Mouse (Mus musculus) spleen, adult 2 months (tissue): ENCODE data around the gene Cldn11. TPM values are rescaled to one million over a fixed set of nuclear protein-coding genes. Genes with fewer than 3 reads are reported as not detected.

Experiments
- DNase-seq, 2 experiments: peaks; one replicate each; pipeline versions ENCODE4 v3.0.0 to v3.0.0-alpha.2; 2012 to 2021; ENCODE audit warnings: low spot score in 2 of 2, low read depth in 1 of 2
- H3K27ac ChIP-seq: fragments of 200-500 bp; 2 replicates; pipeline ENCODE4 v1.5.1; 2012; ENCODE audit warnings: low read length, inconsistent platforms; ENCODE audit not compliant: insufficient read depth
- H3K27me3 ChIP-seq: fragments of 200-500 bp; 2 replicates; pipeline ENCODE4 v1.6.1; 2012; ENCODE audit warnings: mild to moderate bottlenecking, moderate library complexity, low read length, inconsistent platforms; ENCODE audit not compliant: control insufficient read depth, insufficient read depth
- H3K36me3 ChIP-seq: fragments of 200-500 bp; 2 replicates; pipeline ENCODE4 v1.6.1; 2012; ENCODE audit warnings: mild to moderate bottlenecking, low read length, inconsistent platforms; ENCODE audit not compliant: control insufficient read depth, insufficient read depth
- H3K4me1 ChIP-seq: fragments of 200-500 bp; 2 replicates; pipeline ENCODE4 v1.6.1; 2011; ENCODE audit warnings: inconsistent platforms; ENCODE audit not compliant: control insufficient read depth, insufficient read depth, insufficient read length
- H3K4me3 ChIP-seq: fragments of 200-500 bp; 2 replicates; pipeline ENCODE4 v1.5.1; 2011; ENCODE audit warnings: mild to moderate bottlenecking, inconsistent platforms; ENCODE audit not compliant: insufficient read depth, insufficient read length; ENCODE audit errors: extremely low read depth
- CTCF ChIP-seq: fragments of 200-500 bp; IDR thresholded peaks from 2 replicates; pipeline ENCODE4 v1.5.1; 2011; ENCODE audit warnings: mild to moderate bottlenecking, inconsistent platforms; ENCODE audit not compliant: insufficient read depth, insufficient read length, insufficient replicate concordance; ENCODE audit errors: extremely low read depth
- POLR2A ChIP-seq: fragments of 200-500 bp; IDR thresholded peaks from 2 replicates; pipeline ENCODE4 v1.6.1; 2011; ENCODE audit warnings: low read depth, low read length, inconsistent platforms
- WGBS: fragments of 180-500 bp; shearing (Covaris S2); methylation state at CpG from one replicate; pipeline ENCODE4 v1.1.7; 2018; 5-methylcytosine and 5-hydroxymethylcytosine counted together
- polyA plus RNA-seq: library from polyadenylated mRNA; depleted of rRNA; stranded (reverse); fragments of >200 nt; gene quantifications from 2 replicates; pipeline ENCODE4 v1.2.3, GENCODE M21; 2012

Gene Cldn11
- polyA plus RNA-seq, 1 experiment: 0.06 TPM

DNA sequence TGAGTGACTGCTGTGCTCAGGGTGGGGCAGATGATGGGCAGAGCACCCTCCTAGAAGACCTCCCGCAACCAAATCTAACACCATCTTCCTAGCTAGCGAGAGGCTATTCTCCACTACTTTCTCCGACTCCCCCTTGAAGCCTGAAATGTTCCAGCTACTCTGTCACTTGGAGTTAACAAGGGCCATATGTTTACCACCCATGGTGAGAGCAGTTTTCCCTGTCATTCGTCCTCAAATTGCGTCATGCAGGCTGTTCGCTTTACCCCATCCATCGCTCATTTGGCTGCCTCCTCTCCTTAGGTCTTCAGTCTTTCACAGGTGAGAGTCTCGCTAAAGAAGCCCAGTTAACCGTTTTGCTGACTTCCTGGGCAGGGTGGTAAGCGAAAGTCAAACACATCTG lies 41.7 kb downstream of the Cldn11 start:
- DNase-seq: no peak
- Histone ChIP-seq H3K27ac (no peak overlapping the region), H3K4me3 (no peak overlapping the region), H3K27me3 (no peaks in the 10 kb centered on the region), H3K36me3 (no peaks in the 10 kb centered on the region), H3K4me1 (no peaks in the 10 kb centered on the region)
- no peak for TF ChIP-seq POLR2A
- no peak for TF ChIP-seq CTCF
- WGBS: 80% methylated on average over 10 of the region's 10 CpGs

DNA sequence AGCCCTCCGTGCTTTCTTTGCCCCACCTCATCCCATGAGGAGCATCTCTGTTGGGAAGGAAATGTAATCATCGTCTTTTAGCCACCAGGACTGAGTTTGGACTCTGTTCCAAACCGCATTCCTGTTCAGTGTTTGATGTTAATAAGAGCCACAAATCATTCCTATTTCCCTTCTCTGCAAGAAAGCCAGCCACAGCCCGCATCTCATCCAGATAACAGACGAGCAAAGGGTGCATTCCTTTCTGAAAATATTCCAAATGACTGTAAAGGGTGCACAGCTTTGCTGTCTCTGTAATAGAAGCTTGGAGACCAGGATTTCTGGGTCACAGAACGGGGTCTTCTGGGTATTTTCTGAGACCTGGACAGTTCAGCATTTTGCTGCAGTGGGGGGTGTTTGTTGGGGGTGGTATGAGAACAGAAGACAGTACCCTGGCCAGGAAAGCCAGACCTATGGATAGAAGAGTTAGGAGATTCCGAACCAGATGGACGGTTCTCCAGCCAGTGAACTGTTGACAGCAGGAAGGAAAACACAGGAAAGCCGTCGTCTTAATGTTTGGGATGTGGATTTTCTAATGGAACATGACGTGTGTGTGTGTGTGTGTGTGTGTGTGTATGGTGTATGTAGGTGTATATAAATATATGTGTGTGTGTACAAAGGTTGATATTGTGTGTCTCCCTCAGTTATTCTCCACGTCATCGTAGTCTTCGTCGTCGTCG lies 49.6 kb downstream of the Cldn11 start:
- Histone ChIP-seq H3K4me3 (no peak overlapping the region), H3K27ac (no peak overlapping the region), H3K4me1 (no peaks in the 10 kb centered on the region), H3K27me3 (no peaks in the 10 kb centered on the region), H3K36me3 (no peaks in the 10 kb centered on the region)
- 84% methylated on average over 17 of the region's 17 CpGs for WGBS
- no peak for DNase-seq
- TF ChIP-seq CTCF (no peak), POLR2A (no peak)

DNA sequence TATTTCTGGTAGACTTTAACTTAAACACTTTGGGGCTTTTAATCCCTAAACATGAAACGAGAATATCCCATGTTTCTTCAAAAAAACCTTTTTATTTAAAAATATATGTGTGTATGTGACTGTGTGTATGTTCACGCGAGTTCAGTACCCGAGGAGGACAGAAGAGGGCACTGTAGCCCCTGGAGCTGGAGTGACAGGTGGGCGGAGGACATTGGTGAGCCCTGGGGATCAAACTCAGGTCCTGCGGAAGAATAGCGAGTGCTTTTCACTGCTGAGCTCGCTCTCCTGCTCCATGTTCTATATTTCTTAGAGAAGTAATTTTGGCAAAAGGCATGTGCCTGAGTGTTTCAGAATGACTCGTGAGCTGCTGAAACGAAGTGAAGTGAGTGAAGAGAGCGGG lies 54.2 kb downstream of the Cldn11 start:
- Histone ChIP-seq H3K36me3 (no peaks in the 10 kb centered on the region), H3K27me3 (no peaks in the 10 kb centered on the region), H3K4me1 (no peaks in the 10 kb centered on the region), H3K27ac (no peak overlapping the region), H3K4me3 (no peak overlapping the region)
- no peak for DNase-seq
- no peak for TF ChIP-seq CTCF
- TF ChIP-seq POLR2A: no peak
- 92% methylated on average over 11 of the region's 11 CpGs for WGBS

DNA sequence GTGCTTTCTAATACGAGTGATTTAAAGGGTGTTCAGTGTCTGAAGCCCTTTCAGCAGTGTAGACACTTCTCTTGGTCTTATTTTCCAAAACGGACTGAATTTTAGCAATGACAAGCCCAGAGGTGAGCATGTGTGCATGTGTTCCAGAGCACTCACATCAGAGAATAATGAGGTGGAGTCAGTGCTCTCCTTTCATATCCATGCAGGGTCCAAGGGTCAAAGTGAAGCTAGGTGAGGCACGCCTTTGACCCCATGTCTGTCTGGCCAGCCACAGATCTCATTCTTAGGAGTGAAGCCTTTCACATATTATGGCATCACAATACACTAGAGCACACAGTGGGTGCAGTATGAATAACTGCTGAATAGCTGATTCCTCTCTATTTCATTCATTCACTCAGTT lies 55.4 kb downstream of the Cldn11 start:
- Histone ChIP-seq H3K36me3 (no peaks in the 10 kb centered on the region), H3K4me3 (no peak overlapping the region), H3K27ac (no peak overlapping the region), H3K4me1 (no peaks in the 10 kb centered on the region), H3K27me3 (no peaks in the 10 kb centered on the region)
- no peak for TF ChIP-seq CTCF
- no peak for TF ChIP-seq POLR2A
- no peak for DNase-seq
- 75% methylated on average over 3 of the region's 3 CpGs for WGBS

DNA sequence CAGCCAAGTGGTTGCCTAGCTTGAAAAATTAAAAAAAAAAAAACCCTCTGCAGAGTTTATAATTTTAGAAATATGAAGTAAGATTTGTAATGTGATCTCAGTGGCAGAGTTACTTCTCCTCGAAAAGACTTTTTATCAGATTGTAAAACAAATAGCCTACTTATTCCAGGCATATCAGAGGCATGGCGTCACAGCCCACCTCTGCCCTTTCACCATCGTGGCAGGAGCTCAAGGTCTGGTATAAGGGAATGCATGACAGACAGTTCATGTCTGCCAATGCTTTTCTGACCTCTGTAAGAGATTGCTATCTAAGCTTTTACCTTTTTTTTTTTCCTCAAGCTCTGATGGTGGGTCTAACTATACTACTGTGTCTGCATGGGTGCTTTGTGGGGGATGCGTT lies 58.3 kb downstream of the Cldn11 start:
- Histone ChIP-seq H3K27ac (no peak overlapping the region), H3K4me1 (no peaks in the 10 kb centered on the region), H3K36me3 (no peaks in the 10 kb centered on the region), H3K27me3 (no peaks in the 10 kb centered on the region), H3K4me3 (no peak overlapping the region)
- TF ChIP-seq CTCF (no peak), POLR2A (no peak)
- DNase-seq: no peak
- 66% methylated on average over 4 of the region's 4 CpGs for WGBS

DNA sequence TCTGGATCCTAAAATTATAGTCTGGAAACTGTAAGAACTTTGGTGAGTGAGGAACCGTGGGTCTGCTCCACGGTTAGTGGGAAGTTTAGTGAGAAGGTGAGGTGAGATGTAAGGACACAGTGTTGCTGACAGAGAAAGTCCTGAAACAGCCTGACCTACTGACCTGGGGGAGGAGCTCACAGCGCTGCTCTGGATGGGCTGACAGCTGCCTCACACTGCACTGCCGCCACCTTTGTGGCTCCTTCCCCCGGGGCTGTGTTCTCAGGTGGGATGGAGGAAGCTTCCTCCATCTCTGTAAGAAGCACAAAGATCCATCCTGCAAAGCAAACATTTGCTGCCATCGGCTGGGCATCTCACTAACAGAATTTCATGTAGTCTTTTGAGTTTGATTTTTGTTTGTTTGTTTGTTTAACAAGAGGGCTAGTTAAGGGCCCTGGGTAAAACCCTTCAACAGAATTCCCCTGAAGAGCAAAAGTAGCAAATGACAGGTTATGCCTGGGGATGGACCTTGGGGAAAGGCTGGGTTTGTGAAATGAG lies 58.8 kb downstream of the Cldn11 start:
- TF ChIP-seq POLR2A (no peak), CTCF (no peak)
- Histone ChIP-seq H3K36me3 (no peaks in the 10 kb centered on the region), H3K27me3 (no peaks in the 10 kb centered on the region), H3K4me3 (no peak overlapping the region), H3K27ac (no peak overlapping the region), H3K4me1 (no peaks in the 10 kb centered on the region)
- WGBS: 35% methylated on average over 6 of the region's 6 CpGs
- DNase-seq: no peak

DNA sequence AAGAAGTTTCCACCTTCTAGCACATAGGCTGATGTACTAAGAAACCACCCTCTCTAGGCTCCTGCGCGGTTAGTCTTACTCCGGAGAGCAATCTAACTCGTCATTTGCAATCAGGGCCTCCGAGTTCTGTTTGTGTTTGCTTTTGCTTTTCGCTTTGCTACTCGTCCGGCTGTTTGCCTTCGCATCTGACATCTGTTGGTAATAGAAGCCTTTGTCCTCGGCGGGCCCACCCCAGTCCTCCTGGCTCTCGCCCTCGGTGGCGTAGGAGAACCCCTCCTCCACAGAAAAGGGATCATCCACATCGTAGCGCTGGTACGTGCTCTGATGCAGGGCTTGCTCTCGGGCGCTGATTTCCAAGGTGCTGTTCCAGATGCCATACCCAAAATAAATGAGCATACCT lies 59.3 kb downstream of the Cldn11 start:
- H3K27me3 ChIP-seq: no peaks in the 10 kb centered on the region
- no peak for DNase-seq
- H3K36me3 ChIP-seq: no peaks in the 10 kb centered on the region
- 36% methylated on average over 19 of the region's 19 CpGs for WGBS
- H3K4me3 ChIP-seq: no peak overlapping the region
- no peaks in the 10 kb centered on the region for H3K4me1 ChIP-seq
- no peak for TF ChIP-seq CTCF
- no peak for TF ChIP-seq POLR2A
- H3K27ac ChIP-seq: no peak overlapping the region
